Mouse (Mus musculus) heart, embryonic 11.5 days (tissue): Measurements from ENCODE around the gene Sowaha. TPM values are rescaled to one million over a fixed set of nuclear protein-coding genes. Genes with fewer than 3 reads are reported as not detected.
A peak's percentile ranks its signal among the peaks of the same experiment; 100 is the strongest.

Experiments
- ATAC-seq: fragments of 200-750 bp; cut with Nextera tagmentation; replicated peaks from 2 replicates; pipeline ENCODE4 v1.8.0; 2017; ENCODE audit warnings: moderate library complexity; ENCODE audit not compliant: insufficient number of reproducible peaks, low FRiP score, low TSS enrichment
- H3K27ac ChIP-seq: fragments of 300-500 bp; sonication (generic); 2 replicates; pipeline ENCODE4 v1.5.1; 2014; ENCODE audit warnings: mild to moderate bottlenecking, low read depth, low read length
- H3K27me3 ChIP-seq: fragments of 300-500 bp; sonication (generic); 2 replicates; pipeline ENCODE4 v1.6.1; 2014; ENCODE audit warnings: mild to moderate bottlenecking, low read length, mixed read lengths; ENCODE audit not compliant: control insufficient read depth, insufficient read depth
- H3K36me3 ChIP-seq: fragments of 300-500 bp; sonication (generic); 2 replicates; pipeline ENCODE4 v1.6.1; 2014; ENCODE audit warnings: mild to moderate bottlenecking, low read length, moderate library complexity, mixed read lengths; ENCODE audit not compliant: control insufficient read depth, insufficient read depth
- H3K4me1 ChIP-seq: fragments of 300-500 bp; sonication (generic); 2 replicates; pipeline ENCODE4 v1.6.1; 2014; ENCODE audit warnings: low read length; ENCODE audit not compliant: control insufficient read depth, insufficient read depth
- H3K4me2 ChIP-seq: fragments of 300-500 bp; sonication (generic); 2 replicates; pipeline ENCODE4 v1.6.1; 2014; ENCODE audit warnings: mild to moderate bottlenecking, moderate library complexity
- H3K4me3 ChIP-seq: fragments of 300-500 bp; sonication (generic); 2 replicates; pipeline ENCODE4 v1.5.1; 2014; ENCODE audit warnings: low read depth, low read length
- H3K9ac ChIP-seq: fragments of 300-500 bp; sonication (generic); 2 replicates; pipeline ENCODE4 v1.6.1; 2014; ENCODE audit warnings: mild to moderate bottlenecking, low read depth, low read length, moderate library complexity
- H3K9me3 ChIP-seq: fragments of 300-500 bp; sonication (generic); replicated peaks from 2 replicates; pipeline ENCODE4 v1.6.1; 2016; ENCODE audit warnings: low read length; ENCODE audit not compliant: control insufficient read depth
- WGBS: fragments of 180-500 bp; shearing (Covaris S2); extraction: QIAGEN DNeasy Blood & Tissue Kit; methylation state at CpG from one replicate; pipeline ENCODE4 v1.1.7; 2014; ENCODE audit not compliant: insufficient replicate concordance; 5-methylcytosine and 5-hydroxymethylcytosine counted together
- polyA plus RNA-seq: library from polyadenylated mRNA; unstranded; fragments of >200 nt; fragmentation: Nextera tagmentation; extraction: Ambion mirVana; gene quantifications from 2 replicates; pipeline ENCODE4 v1.2.1, GENCODE M21; 2014

Gene Sowaha
- polyA plus RNA-seq, 1 experiment from 2014 or later = 0.73 TPM

- Histone ChIP-seq H3K27me3 (no peaks in the 10 kb centered on the region), H3K36me3 (no peaks in the 10 kb centered on the region), H3K9ac (no peak overlapping the region), H3K9me3 (no peaks in the 10 kb centered on the region), H3K4me3 (no peak overlapping the region), H3K4me1 (no peaks in the 10 kb centered on the region), H3K27ac (no peak overlapping the region), H3K4me2 (no peak overlapping the region)
- ATAC-seq = no peak
- WGBS = 43% methylated on average over 3 of the region's 3 CpGs
Measured at GRCm38 (mm10) chr11:53508591-53508990, 28.5 kb upstream of the Sowaha start.

DNA sequence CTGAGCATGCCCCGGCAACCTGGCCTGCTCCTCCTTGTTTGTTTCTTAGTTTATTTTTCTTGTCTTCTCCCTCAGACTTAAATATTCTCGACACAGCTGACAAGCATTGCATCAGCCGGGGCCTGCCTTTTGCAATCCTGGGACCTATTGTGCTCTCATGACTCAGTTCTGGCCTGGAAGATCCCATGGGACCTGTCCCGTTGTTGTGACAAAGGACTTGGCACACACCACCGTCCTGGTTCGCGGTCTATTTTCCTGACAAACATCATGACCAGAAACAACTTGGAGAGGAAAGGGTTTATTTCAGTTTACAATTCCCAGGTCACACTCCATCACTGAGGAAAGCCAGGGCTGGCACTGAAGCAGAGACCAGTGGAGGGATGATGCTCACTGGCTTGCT lies 28.1 kb upstream of the Sowaha start:
- Histone ChIP-seq H3K4me3 (no peak overlapping the region), H3K9me3 (no peaks in the 10 kb centered on the region), H3K9ac (no peak overlapping the region), H3K4me1 (no peaks in the 10 kb centered on the region), H3K27me3 (no peaks in the 10 kb centered on the region), H3K4me2 (no peak overlapping the region), H3K36me3 (no peaks in the 10 kb centered on the region), H3K27ac (no peak overlapping the region)
- no peak for ATAC-seq
- 65% methylated on average over 7 of the region's 7 CpGs for WGBS

- H3K9me3 ChIP-seq = no peaks in the 10 kb centered on the region
- 86% methylated on average over 9 of the region's 9 CpGs for WGBS
- H3K36me3 ChIP-seq = no peaks in the 10 kb centered on the region
- H3K4me2 ChIP-seq = no peak overlapping the region
- H3K27me3 ChIP-seq = no peaks in the 10 kb centered on the region
- no peaks in the 10 kb centered on the region for H3K4me1 ChIP-seq
- ATAC-seq = no peak
- no peak overlapping the region for H3K9ac ChIP-seq
- H3K27ac ChIP-seq = no peak overlapping the region
- no peak overlapping the region for H3K4me3 ChIP-seq
Measured at GRCm38 (mm10) chr11:53507098-53507805, 27.2 kb upstream of the Sowaha start.

GRCm38 (mm10) chr11:53505026-53505663 lies 25.1 kb upstream of the Sowaha start:
- H3K9ac ChIP-seq = no peak overlapping the region
- H3K9me3 ChIP-seq = no peaks in the 10 kb centered on the region
- no peaks in the 10 kb centered on the region for H3K27me3 ChIP-seq
- 66% methylated on average over 5 of the region's 5 CpGs for WGBS
- no peak overlapping the region for H3K4me3 ChIP-seq
- H3K27ac ChIP-seq = no peak overlapping the region
- H3K4me1 ChIP-seq = 0 out of 2 replicates have a peak, but pooled peaks cover 2% of the 10 kb centered on the region
- no peak overlapping the region for H3K4me2 ChIP-seq
- H3K36me3 ChIP-seq = no peaks in the 10 kb centered on the region
- ATAC-seq = no peak

- H3K4me2 ChIP-seq = no peak overlapping the region
- no peak overlapping the region for H3K4me3 ChIP-seq
- no peaks in the 10 kb centered on the region for H3K27me3 ChIP-seq
- no peak overlapping the region for H3K9ac ChIP-seq
- no peaks in the 10 kb centered on the region for H3K9me3 ChIP-seq
- WGBS = 87% methylated on average over 8 of the region's 8 CpGs
- H3K4me1 ChIP-seq = 0 out of 2 replicates have a peak, but pooled peaks cover 2% of the 10 kb centered on the region
- no peaks in the 10 kb centered on the region for H3K36me3 ChIP-seq
- no peak overlapping the region for H3K27ac ChIP-seq
- ATAC-seq = no peak
Measured at GRCm38 (mm10) chr11:53504376-53504775, 24.3 kb upstream of the Sowaha start.

- Histone ChIP-seq H3K4me1 (0 out of 2 replicates have a peak, but pooled peaks cover 2% of the 10 kb centered on the region), H3K36me3 (no peaks in the 10 kb centered on the region), H3K4me3 (no peak overlapping the region), H3K9me3 (no peaks in the 10 kb centered on the region), H3K27me3 (no peaks in the 10 kb centered on the region), H3K9ac (no peak overlapping the region), H3K27ac (no peak overlapping the region), H3K4me2 (no peak overlapping the region)
- WGBS = 66% methylated on average over 5 of the region's 5 CpGs
- no peak for ATAC-seq
Measured at GRCm38 (mm10) chr11:53503738-53504137, 23.7 kb upstream of the Sowaha start.

DNA sequence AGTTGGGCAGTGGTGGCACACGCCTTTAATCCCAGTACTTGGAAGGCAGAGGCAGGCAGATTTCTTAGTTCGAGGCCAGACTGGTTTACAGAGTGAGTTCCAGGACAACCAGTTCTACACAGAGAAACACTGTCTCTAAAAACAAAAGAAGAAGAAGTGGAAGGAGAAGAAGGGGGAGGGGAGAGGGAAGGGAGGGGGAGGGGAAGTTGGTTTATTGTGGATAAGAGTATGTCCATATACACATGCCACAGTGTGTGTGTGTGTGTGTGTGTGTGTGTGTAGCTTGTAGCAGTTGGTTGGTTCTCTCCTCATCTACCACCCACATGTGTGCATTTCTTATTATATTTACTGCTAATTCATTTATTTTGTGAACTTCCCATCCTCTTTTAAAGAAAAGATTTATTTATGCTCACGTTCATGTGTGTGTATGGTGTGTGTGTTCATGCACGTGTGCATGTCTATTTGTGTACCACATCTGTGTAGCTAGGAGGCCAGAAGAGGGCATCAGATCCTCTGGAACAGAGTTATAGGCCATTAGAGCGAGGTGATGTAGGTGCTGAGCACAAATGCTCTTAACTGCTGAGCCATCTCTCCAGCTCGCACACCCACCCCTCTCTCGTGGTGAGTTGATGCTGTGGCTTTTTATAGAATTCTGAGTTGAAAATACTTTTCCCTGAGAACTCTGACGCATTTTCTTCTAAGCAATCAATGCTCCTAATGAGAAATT lies 22.1 kb upstream of the Sowaha start:
- Histone ChIP-seq H3K36me3 (no peaks in the 10 kb centered on the region), H3K4me3 (no peak overlapping the region), H3K27ac (no peak overlapping the region), H3K4me2 (no peak overlapping the region), H3K4me1 (0 out of 2 replicates have a peak, but pooled peaks cover 2% of the 10 kb centered on the region), H3K27me3 (no peaks in the 10 kb centered on the region), H3K9ac (no peak overlapping the region), H3K9me3 (no peaks in the 10 kb centered on the region)
- ATAC-seq = no peak
- WGBS = 68% methylated on average over 8 of the region's 8 CpGs

GRCm38 (mm10) chr11:53500569-53500968 lies 20.5 kb upstream of the Sowaha start:
- Histone ChIP-seq H3K4me1 (0 out of 2 replicates have a peak, but pooled peaks cover 2% of the 10 kb centered on the region), H3K9me3 (no peaks in the 10 kb centered on the region), H3K27ac (no peak overlapping the region), H3K36me3 (no peaks in the 10 kb centered on the region), H3K4me3 (no peak overlapping the region), H3K4me2 (peak overlapping the region; percentile 17), H3K9ac (no peak overlapping the region), H3K27me3 (no peaks in the 10 kb centered on the region)
- 8% methylated on average over 11 of the region's 11 CpGs for WGBS
- no peak for ATAC-seq
